Mouse (Mus musculus) cortical plate, adult 2 months (tissue): ENCODE data around the gene Hoxa5.

Experiments
- CTCF ChIP-seq: fragments of 200-500 bp; IDR thresholded peaks from 2 replicates; pipeline ENCODE4 v1.5.1; 2011; ENCODE audit warnings: mild to moderate bottlenecking, control low read depth, low read length; ENCODE audit not compliant: insufficient read depth; ENCODE audit errors: extremely low read depth
- POLR2A ChIP-seq: fragments of 200-500 bp; IDR thresholded peaks from 2 replicates; pipeline ENCODE4 v1.6.1; 2011; ENCODE audit warnings: mild to moderate bottlenecking, low read length, control low read depth; ENCODE audit not compliant: insufficient read depth; ENCODE audit errors: extremely low read depth

DNA sequence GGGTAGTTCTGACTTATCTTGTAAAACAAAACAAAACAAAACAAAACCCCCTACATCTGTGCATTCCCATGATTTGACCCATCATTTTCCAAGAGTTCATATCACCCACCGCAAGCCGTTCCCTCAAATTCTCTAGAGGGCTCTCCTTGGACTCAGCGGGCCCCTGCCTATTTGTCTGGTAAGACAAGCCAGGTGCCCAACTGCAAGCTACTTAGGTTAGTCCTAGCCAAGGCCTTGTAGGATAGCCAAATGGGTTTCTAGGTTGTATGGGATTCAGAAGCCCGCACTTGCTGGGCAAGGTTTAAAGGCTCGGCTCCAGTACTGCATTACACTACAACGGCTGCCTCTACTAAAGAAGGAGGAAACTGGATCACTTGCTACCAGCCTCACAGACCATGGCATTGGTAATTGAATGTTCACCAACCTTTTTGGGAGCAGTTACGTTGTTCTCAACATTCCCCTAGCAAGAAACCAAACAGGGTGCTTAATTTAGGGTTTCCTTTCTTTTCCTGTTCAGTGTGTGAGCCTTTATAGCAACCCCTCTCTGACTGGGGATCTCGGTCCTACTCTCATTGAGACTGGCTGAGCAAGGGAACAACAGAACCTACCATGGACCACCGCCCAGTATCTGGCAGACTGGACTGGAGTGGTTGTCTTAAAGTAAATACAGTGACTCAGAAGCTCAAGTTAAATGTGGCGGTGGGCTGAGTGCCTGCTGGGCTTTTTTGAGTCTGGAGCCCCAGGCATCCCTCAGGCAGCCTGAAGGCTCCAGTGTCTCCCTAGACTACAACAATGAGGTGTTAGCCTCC is 33.2 kb upstream of the Hoxa5 start:
- TF ChIP-seq CTCF (no peak), POLR2A (no peak)
